Mouse (Mus musculus) kidney, adult 9 months (tissue): ENCODE measurements around the gene Klhdc1.
A peak's percentile ranks its signal among the peaks of the same experiment; 100 is the strongest.

Source experiments
- DNase-seq: peaks from one replicate; pipeline ENCODE4 v3.0.0; 2022

The Klhdc1 gene

GRCm38 (mm10) chr12:69229251-69229650 lies 11.7 kb upstream of the Klhdc1 start:
- no peak for DNase-seq

- DNase-seq: no peak
Measured at GRCm38 (mm10) chr12:69235782-69236181, 5.2 kb upstream of the Klhdc1 start.

- peak; percentile 11 for DNase-seq
Measured at GRCm38 (mm10) chr12:69238284-69238683, 2.7 kb upstream of the Klhdc1 start.

- no peak for DNase-seq
Measured at GRCm38 (mm10) chr12:69241405-69241770, 412 bp downstream of the Klhdc1 start.

GRCm38 (mm10) chr12:69241771-69242431 lies 925 bp downstream of the Klhdc1 start:
- DNase-seq: peak; percentile 62

- DNase-seq: no peak
Measured at GRCm38 (mm10) chr12:69249766-69250165, 8.8 kb downstream of the Klhdc1 start.

GRCm38 (mm10) chr12:69250756-69251155 lies 9.8 kb downstream of the Klhdc1 start:
- no peak for DNase-seq

- DNase-seq: no peak
Measured at GRCm38 (mm10) chr12:69253806-69254205, 12.8 kb downstream of the Klhdc1 start.

- DNase-seq: no peak
Measured at GRCm38 (mm10) chr12:69257836-69258235, 16.9 kb downstream of the Klhdc1 start.

GRCm38 (mm10) chr12:69262251-69262650 lies 21.3 kb downstream of the Klhdc1 start:
- DNase-seq: no peak

GRCm38 (mm10) chr12:69265031-69265430 lies 24.1 kb downstream of the Klhdc1 start:
- DNase-seq: no peak

- DNase-seq: no peak
Measured at GRCm38 (mm10) chr12:69267956-69268632, 27.1 kb downstream of the Klhdc1 start.

GRCm38 (mm10) chr12:69268956-69269355 lies 28.0 kb downstream of the Klhdc1 start:
- DNase-seq: no peak

- no peak for DNase-seq
Measured at GRCm38 (mm10) chr12:69279931-69280469, 39.0 kb downstream of the Klhdc1 start.

- DNase-seq: no peak
Measured at GRCm38 (mm10) chr12:69280915-69281314, 39.9 kb downstream of the Klhdc1 start.

- DNase-seq: no peak
Measured at GRCm38 (mm10) chr12:69283146-69283545, 42.2 kb downstream of the Klhdc1 start.

GRCm38 (mm10) chr12:69287535-69287934 lies 46.6 kb downstream of the Klhdc1 start:
- no peak for DNase-seq

GRCm38 (mm10) chr12:69288699-69289098 lies 47.7 kb downstream of the Klhdc1 start:
- DNase-seq: no peak

- no peak for DNase-seq
Measured at GRCm38 (mm10) chr12:69292401-69292800, 51.4 kb downstream of the Klhdc1 start.

GRCm38 (mm10) chr12:69293815-69294214 lies 52.8 kb downstream of the Klhdc1 start:
- no peak for DNase-seq

- no peak for DNase-seq
Measured at GRCm38 (mm10) chr12:69294936-69295335, 54.0 kb downstream of the Klhdc1 start.

GRCm38 (mm10) chr12:69295651-69296050 lies 54.7 kb downstream of the Klhdc1 start:
- no peak for DNase-seq

- peak; percentile 89 for DNase-seq
Measured at GRCm38 (mm10) chr12:69296511-69297410, 55.8 kb downstream of the Klhdc1 start, which contains the start of gene Klhdc2. Gene Klhdc2, plus strand, starts transcription at chr12:69296681.
